Comparison of ENCODE assay signal across 26 mouse cellular contexts in genomic region chr4:107203001-107203400, GRCm38 (mm10). TPM values are rescaled to one million over a fixed set of nuclear protein-coding genes. Genes with fewer than 3 reads are reported as not detected.
DNase-seq lines count a peak whose midpoint lies in the region; ATAC-seq lines count a peak whose summit lies in the region.
"Had no signal": no experiment of that assay in that cellular context is flagged by ENCODE, and none has a peak within 500 bp of the region (broad histone marks: within the 10 kb centered on the region; RNA-seq: fewer than 3 reads in every experiment).

No protein-coding gene starts in this region.

- intact Hi-C loops in gastrocnemius, postnatal 36 days (cut with DNase I), result no loop called here

- peak; percentile 40 for DNase-seq in forebrain, embryonic 11.5 days (ENCODE audit: low spot score)
- DNase-seq in lung, postnatal 36 days, result peak; percentile 48
- DNase-seq in lung, postnatal 4 days, result no peak
- DNase-seq in CD8-positive naive resting alpha-beta T cell, adult 2 months (ENCODE audit: low read depth in 2 of 2, low spot score in 2 of 2), result peak; percentile 34 to 58
- no peak for DNase-seq in gastrocnemius, postnatal 36 days
- DNase-seq in cerebellum, adult 9-10 months, result no peak
- DNase-seq: adrenal gland, adult 2 months; adrenal gland, postnatal 25 days; cerebellum, adult 8-10 months; cerebellum, postnatal 36 days; heart, postnatal 36 days had no signal

- H3K9me3 ChIP-seq in forebrain, embryonic 11.5 days (ENCODE audit: control insufficient read depth, low read length), result no peaks in the 10 kb centered on the region
- no peaks in the 10 kb centered on the region for H3K9me3 ChIP-seq in forebrain, embryonic 15.5 days
- H3K9me3 ChIP-seq: embryonic facial prominence, embryonic 10.5 days; heart, embryonic 13.5 days; hindbrain, embryonic 15.5 days had no signal

- no peak overlapping the region for H3K9ac ChIP-seq in forebrain, embryonic 11.5 days (ENCODE audit: low read length)
- no peak overlapping the region for H3K9ac ChIP-seq in forebrain, embryonic 15.5 days (replicated peaks)
- H3K9ac ChIP-seq: heart, embryonic 13.5 days; hindbrain, embryonic 15.5 days had no signal

- no peak for ATAC-seq in forebrain, embryonic 11.5 days (replicated peaks; ENCODE audit: low FRiP score)
- no peak for ATAC-seq in forebrain, embryonic 15.5 days (replicated peaks)
- peak; percentile 13 for ATAC-seq in activated CD4-positive, CD25-positive, alpha-beta regulatory T cell, adult 4 months
- ATAC-seq: forebrain, embryonic 14.5 days; inflammation-experienced regulatory T-cells, adult 6 months; intestine, postnatal 0 days had no signal

- H3K4me3 ChIP-seq in forebrain, embryonic 11.5 days (ENCODE audit: low read depth, low read length), result no peak overlapping the region
- no peak overlapping the region for H3K4me3 ChIP-seq in forebrain, embryonic 15.5 days
- H3K4me3 ChIP-seq: embryonic facial prominence, embryonic 10.5 days; heart, embryonic 13.5 days; hindbrain, embryonic 15.5 days had no signal

- WGBS in forebrain, embryonic 11.5 days, result 91% methylated on average over 7 of the region's 7 CpGs
- 91% methylated on average over 7 of the region's 7 CpGs for WGBS in forebrain, embryonic 15.5 days

- no peaks in the 10 kb centered on the region for H3K27me3 ChIP-seq in forebrain, embryonic 11.5 days (ENCODE audit: control insufficient read depth, insufficient read depth, low read length)
- no peaks in the 10 kb centered on the region for H3K27me3 ChIP-seq in forebrain, embryonic 15.5 days
- H3K27me3 ChIP-seq: heart, embryonic 13.5 days; hindbrain, embryonic 15.5 days had no signal

- H3K4me2 ChIP-seq in forebrain, embryonic 11.5 days (ENCODE audit: low read depth, low read length, severe bottlenecking), result no peak overlapping the region
- no peak overlapping the region for H3K4me2 ChIP-seq in forebrain, embryonic 15.5 days (replicated peaks)
- H3K4me2 ChIP-seq: heart, embryonic 13.5 days; hindbrain, embryonic 15.5 days had no signal

- no peaks in the 10 kb centered on the region for H3K36me3 ChIP-seq in forebrain, embryonic 11.5 days (ENCODE audit: control insufficient read depth, insufficient read depth, low read length)
- H3K36me3 ChIP-seq in forebrain, embryonic 15.5 days, result peaks cover 76% of the 10 kb centered on the region

- no peaks in the 10 kb centered on the region for H3K4me1 ChIP-seq in forebrain, embryonic 11.5 days (replicated peaks; ENCODE audit: control insufficient read depth, insufficient read depth, low read length)
- H3K4me1 ChIP-seq in forebrain, embryonic 15.5 days, result no peaks in the 10 kb centered on the region
- H3K4me1 ChIP-seq: embryonic facial prominence, embryonic 10.5 days; heart, embryonic 13.5 days; hindbrain, embryonic 15.5 days had no signal

- H3K27ac ChIP-seq in forebrain, embryonic 11.5 days (ENCODE audit: low read depth, low read length), result no peak overlapping the region
- no peak overlapping the region for H3K27ac ChIP-seq in forebrain, embryonic 15.5 days (replicated peaks)
- H3K27ac ChIP-seq: embryonic facial prominence, embryonic 10.5 days; heart, embryonic 13.5 days; hindbrain, embryonic 15.5 days had no signal

RNA-seq across cellular contexts. Expression of gene Ldlrad1, which starts 6.0 kb away (rescaled TPM):
- not detected in 2 replicates for polyA plus RNA-seq in forebrain, embryonic 11.5 days (2014; fragmentation: Nextera tagmentation; extraction: Ambion mirVana)
- polyA plus RNA-seq in forebrain, embryonic 15.5 days (2015; fragmentation: Nextera tagmentation; extraction: Ambion mirVana), result not detected in 2 replicates
- under 1 TPM; 0.30 to 0.47 TPM for polyA plus RNA-seq in activated CD4-positive, CD25-positive, alpha-beta regulatory T cell, adult 4 months (2017; shearing (Covaris generic))
- not detected for total RNA-seq in gastrocnemius, postnatal 36 days (2021)
- total RNA-seq: adrenal gland, adult 2 months; ES-E14; gastrocnemius, adult 8-10 months; heart, adult 8-10 months; heart, postnatal 36 days had no signal
- polyA plus RNA-seq: C2C12; embryonic facial prominence, embryonic 10.5 days; embryonic facial prominence, embryonic 14.5 days; forebrain, embryonic 14.5 days; heart, embryonic 13.5 days; heart, postnatal 0 days; hindbrain, embryonic 11.5 days; hindbrain, embryonic 15.5 days; intestine, postnatal 0 days had no signal

RNA-seq across cellular contexts. Expression of gene Tceanc2, which starts 24.1 kb away (rescaled TPM):
- 21.2 and 26.2 TPM in 2 replicates for polyA plus RNA-seq in forebrain, embryonic 11.5 days (2014; fragmentation: Nextera tagmentation; extraction: Ambion mirVana)
- 30.7 and 45.9 TPM in 2 replicates for polyA plus RNA-seq in forebrain, embryonic 15.5 days (2015; fragmentation: Nextera tagmentation; extraction: Ambion mirVana)
- polyA plus RNA-seq in activated CD4-positive, CD25-positive, alpha-beta regulatory T cell, adult 4 months (2017; shearing (Covaris generic)), result 10 to 100 TPM in 1 of 2 experiments, 1 to 10 TPM in 1; 9.8 to 20.5 TPM
- total RNA-seq in gastrocnemius, postnatal 36 days (2021), result 10 to 100 TPM in 1 of 2 experiments, 1 to 10 TPM in 1; 9.6 to 10.4 TPM

RNA-seq across cellular contexts. Expression of gene Tmem59, which starts 24.8 kb away (rescaled TPM):
- polyA plus RNA-seq in forebrain, embryonic 11.5 days (2014; fragmentation: Nextera tagmentation; extraction: Ambion mirVana), result 261 and 265 TPM in 2 replicates
- polyA plus RNA-seq in forebrain, embryonic 15.5 days (2015; fragmentation: Nextera tagmentation; extraction: Ambion mirVana), result 373 and 391 TPM in 2 replicates
- 100 to 1,000 TPM; 376 to 381 TPM for polyA plus RNA-seq in activated CD4-positive, CD25-positive, alpha-beta regulatory T cell, adult 4 months (2017; shearing (Covaris generic))
- total RNA-seq in gastrocnemius, postnatal 36 days (2021), result 10 to 100 TPM; 68.4 to 77.1 TPM

RNA-seq across cellular contexts. Expression of gene Lrrc42, which starts 50.3 kb away (rescaled TPM):
- polyA plus RNA-seq in forebrain, embryonic 11.5 days (2014; fragmentation: Nextera tagmentation; extraction: Ambion mirVana), result 90.5 and 99.5 TPM in 2 replicates
- 57.4 and 57.7 TPM in 2 replicates for polyA plus RNA-seq in forebrain, embryonic 15.5 days (2015; fragmentation: Nextera tagmentation; extraction: Ambion mirVana)
- 10 to 100 TPM; 22.5 to 24.6 TPM for polyA plus RNA-seq in activated CD4-positive, CD25-positive, alpha-beta regulatory T cell, adult 4 months (2017; shearing (Covaris generic))
- total RNA-seq in gastrocnemius, postnatal 36 days (2021), result 1 to 10 TPM; 7.0 to 7.8 TPM

RNA-seq across cellular contexts. Expression of gene Hspb11, which starts 50.4 kb away (rescaled TPM):
- 23.7 and 27.2 TPM in 2 replicates for polyA plus RNA-seq in forebrain, embryonic 11.5 days (2014; fragmentation: Nextera tagmentation; extraction: Ambion mirVana)
- 37.1 and 41.7 TPM in 2 replicates for polyA plus RNA-seq in forebrain, embryonic 15.5 days (2015; fragmentation: Nextera tagmentation; extraction: Ambion mirVana)
- polyA plus RNA-seq in activated CD4-positive, CD25-positive, alpha-beta regulatory T cell, adult 4 months (2017; shearing (Covaris generic)), result 10 to 100 TPM; 27.9 to 34.0 TPM
- 10 to 100 TPM; 10.4 to 10.6 TPM for total RNA-seq in gastrocnemius, postnatal 36 days (2021)

Comparison
In these comparisons a context has a peak if more than half of its experiments do, and no peak if none do; other contexts are left out.
1. DNase-seq: peak in forebrain, embryonic 11.5 days (single experiment), lung, postnatal 36 days (single experiment) and CD8-positive naive resting alpha-beta T cell, adult 2 months (2 of 2); none in lung, postnatal 4 days (0 of 2), gastrocnemius, postnatal 36 days (0 of 2) and cerebellum, adult 9-10 months (single experiment).